Mouse (Mus musculus) c-Kit-negative CD71-positive TER-119-positive erythroid progenitor cells, embryonic 14.5 days (primary cell): Measurements from ENCODE around the gene Rab3il1.
"Not testable (repeated sequence)": the region's sequence is repeated elsewhere in the genome, so short reads cannot be mapped to it uniquely, and the experiment has no call there.

ENCODE experiments used
- DNase-seq: peaks from one replicate; pipeline ENCODE4 v3.0.0-alpha.2; 2013; ENCODE audit warnings: low read depth, low spot score

The Rab3il1 gene

GRCm38 (mm10) chr19:10001206-10001969, at the start of gene Rab3il1, which contains the start of gene Best1:
Rab3il1 (plus strand) TSS chr19:10001669.
Best1 (minus strand) TSS chr19:10001633.
- DNase-seq = no peak

DNA sequence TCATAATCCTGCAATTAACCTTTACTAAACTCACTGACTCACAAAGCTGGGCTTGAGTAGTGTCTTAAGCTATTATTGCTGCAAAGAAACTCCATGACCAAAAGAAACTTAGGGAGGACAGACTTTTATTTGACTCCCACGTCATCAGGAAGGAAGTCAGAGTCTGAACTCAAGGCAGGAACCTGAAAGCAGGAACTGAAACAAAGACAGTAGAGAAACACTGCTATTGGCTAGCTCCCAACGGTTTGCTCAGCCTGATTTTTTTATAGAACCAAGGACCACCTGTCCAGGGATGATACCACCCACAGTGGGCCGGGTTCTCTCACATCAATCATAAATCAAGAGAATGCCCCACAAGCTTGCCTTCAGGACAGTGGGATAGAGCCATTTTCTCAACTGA, 49.1 kb upstream of the Rab3il1 start:
- DNase-seq = no peak

- no peak for DNase-seq
Measured at GRCm38 (mm10) chr19:9952912-9953311, 48.6 kb upstream of the Rab3il1 start.

DNA sequence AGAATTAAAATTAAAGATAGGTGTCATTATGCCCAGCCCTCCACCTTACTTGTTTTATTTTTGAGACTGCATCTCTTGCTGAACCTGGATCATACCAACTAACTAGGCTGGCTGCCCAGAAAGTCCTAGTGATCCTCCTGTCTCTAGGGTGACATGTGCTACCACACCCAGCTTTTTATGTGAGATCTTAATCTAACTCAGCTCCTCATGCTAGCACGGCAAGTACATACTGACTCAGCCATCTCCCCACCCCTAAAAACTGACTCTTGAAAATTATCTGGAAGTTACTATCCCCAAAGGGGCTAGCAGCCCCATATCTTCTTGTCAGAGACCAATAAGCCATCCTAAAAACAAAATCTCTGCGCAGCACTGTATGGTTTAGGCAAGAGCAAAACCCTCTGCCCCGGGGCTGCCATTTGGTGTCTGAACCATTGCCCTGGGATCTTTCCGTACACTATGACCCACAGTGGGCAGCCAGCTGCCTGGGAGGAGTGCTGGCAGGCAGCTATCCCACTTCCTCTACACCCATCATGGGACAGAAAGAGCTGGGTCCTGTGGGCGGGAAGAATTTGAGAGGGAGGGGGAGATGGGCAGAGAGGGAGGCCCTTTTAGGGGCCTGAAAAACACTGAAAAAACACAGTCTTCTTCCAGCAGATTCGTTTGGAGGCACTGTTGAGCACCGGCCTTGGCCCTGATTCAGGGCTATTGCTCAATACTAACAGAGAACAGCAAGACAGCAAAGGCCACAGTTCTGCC, 47.2 kb upstream of the Rab3il1 start:
- no peak for DNase-seq

GRCm38 (mm10) chr19:9954811-9955202, 46.7 kb upstream of the Rab3il1 start:
- DNase-seq = no peak

GRCm38 (mm10) chr19:9955438-9955837, 46.0 kb upstream of the Rab3il1 start:
- DNase-seq = no peak

DNA sequence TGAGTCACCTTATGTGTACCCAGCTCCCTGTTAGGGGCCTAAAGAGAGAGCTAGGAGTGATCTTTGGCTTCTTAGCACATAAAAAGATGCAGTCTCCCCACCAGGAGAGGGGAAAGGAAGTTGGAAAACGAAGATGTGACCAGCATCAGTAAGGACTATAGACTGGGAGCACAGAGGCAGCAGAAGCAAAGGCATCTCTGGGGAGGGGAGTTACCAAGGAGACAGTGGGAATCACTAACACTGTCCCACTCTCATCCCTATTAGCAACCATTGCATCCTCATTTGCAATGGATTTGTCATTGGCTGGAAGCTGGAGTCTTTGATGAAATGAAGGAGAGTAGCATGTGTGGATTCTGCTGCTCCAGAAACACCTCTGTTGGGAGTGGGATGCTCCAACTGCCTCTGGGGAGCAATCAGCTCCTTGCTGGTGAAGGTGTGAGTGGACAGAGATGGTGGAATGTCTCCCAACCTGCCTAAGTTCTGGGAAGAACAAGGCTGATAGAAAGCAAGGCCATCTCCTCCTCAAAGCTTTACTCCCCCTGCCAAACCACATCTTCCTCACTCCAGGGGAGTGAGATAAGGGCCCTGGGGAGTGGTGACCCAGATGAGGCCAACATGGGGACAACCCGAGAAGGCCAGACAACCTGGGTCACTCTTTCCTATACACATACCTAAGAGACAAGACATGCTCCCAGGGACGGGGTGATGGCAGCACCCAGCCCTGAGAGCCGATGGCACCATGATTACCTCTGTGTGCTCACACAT, 44.7 kb upstream of the Rab3il1 start:
- DNase-seq = no peak

DNA sequence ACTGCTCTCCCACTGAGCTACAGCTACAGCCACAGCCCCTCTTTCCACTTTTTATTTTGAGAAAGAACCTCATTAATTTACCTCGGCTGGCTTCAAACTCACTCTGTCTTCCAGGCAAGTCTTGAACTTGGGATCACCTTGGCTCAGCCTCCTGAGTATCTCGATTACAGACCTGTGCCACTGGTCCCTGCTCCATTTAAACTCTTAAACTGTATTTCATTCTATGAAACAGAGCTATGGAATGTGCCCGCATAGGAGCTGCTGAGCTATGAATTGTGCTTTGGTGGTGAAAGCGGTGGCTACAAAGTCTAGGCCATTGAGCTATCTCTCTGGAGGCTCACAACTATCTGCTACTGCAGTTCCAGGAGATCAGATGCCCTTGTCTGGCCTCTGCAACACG, 43.5 kb upstream of the Rab3il1 start:
- DNase-seq = no peak

DNA sequence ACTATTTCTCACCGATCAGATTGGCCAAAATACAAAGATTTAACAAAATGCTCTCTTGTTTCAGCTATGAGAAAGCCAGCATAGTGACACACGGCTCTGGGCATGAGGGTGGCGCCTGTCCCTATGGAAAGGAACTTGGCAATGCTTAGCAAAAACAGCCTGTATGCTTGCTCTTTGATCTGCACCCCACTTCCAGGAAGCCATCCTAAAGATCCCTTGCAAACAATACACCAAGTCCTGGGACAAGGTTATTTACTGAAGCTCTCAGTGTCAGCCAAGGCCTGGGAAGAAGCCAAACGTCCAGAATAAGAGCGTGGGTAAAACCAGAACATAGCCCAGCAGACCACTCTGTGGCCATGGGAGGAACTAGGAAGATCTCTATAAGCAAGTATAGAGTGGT, 40.7 kb upstream of the Rab3il1 start:
- DNase-seq = no peak

GRCm38 (mm10) chr19:9964205-9964916, 37.1 kb upstream of the Rab3il1 start:
- DNase-seq = no peak

GRCm38 (mm10) chr19:9966096-9966867, 35.2 kb upstream of the Rab3il1 start:
- no peak for DNase-seq

GRCm38 (mm10) chr19:9968081-9968787, 33.2 kb upstream of the Rab3il1 start:
- DNase-seq = no peak

GRCm38 (mm10) chr19:9974853-9975252, 26.6 kb upstream of the Rab3il1 start:
- DNase-seq = not testable (repeated sequence)

DNA sequence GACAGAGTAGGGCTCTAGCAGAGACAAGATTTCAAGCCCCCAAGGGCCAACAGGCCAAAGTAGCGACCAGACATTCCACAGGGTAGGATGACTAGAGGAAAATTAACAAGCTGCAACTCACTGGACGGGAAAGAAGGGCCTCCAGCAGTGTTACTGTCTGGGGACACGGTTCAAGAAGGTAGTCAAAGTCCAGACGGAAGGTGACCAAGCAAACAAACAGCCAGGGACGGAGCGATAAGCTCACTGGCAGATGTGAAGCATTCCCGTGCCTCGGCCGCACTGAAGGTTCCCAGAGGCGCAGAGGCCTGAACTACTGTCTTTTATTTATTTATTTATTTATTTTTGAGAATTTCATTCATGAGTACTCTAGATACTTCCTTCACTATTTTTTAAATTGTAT, 24.4 kb upstream of the Rab3il1 start:
- DNase-seq = no peak

- peak; percentile 90 for DNase-seq
Measured at GRCm38 (mm10) chr19:9978431-9978951, 23.0 kb upstream of the Rab3il1 start.

DNA sequence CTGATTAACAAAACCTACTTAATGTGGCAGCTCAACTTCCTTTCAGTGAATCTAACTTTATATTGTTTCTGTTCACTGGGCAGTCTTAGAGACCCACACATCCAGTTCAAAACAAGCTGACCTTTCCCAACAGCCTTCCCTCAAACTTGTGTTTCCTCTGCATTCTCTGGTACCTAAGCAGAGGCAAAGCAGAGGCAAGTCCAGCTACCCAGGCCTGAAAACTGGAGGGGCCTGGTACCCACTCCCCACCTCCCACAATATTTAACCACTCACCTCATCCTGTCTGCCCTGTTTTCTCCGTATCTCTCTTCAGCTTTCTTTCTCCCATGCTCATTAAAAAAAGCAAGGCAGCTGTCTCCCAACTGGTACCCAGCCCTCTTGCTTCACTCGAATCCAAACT, 22.3 kb upstream of the Rab3il1 start:
- DNase-seq = no peak

DNA sequence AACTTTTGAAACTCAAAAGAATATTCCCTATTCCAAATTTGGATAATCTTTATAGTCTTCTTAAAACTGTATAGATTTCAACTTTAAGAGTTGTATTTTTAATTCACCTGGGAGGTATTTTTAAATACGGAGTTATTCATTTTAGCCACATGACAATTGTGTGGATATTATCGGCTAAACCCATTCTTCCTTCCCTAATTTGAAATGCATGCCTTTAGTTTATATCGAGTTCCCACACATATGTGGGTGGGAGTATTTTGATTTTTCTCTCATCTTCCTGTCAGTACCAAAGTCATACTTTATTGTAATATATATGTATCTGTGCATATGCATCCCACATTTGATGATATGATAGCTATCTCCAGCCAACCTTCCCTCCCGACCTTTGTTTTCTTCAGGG, 21.2 kb upstream of the Rab3il1 start, which contains the start of gene Fth1:
Gene Fth1, plus strand, starts transcription at position 341 of the 400 bp plus-strand sequence.
- no peak for DNase-seq

- no peak for DNase-seq
Measured at GRCm38 (mm10) chr19:9981621-9982020, 19.8 kb upstream of the Rab3il1 start.

DNA sequence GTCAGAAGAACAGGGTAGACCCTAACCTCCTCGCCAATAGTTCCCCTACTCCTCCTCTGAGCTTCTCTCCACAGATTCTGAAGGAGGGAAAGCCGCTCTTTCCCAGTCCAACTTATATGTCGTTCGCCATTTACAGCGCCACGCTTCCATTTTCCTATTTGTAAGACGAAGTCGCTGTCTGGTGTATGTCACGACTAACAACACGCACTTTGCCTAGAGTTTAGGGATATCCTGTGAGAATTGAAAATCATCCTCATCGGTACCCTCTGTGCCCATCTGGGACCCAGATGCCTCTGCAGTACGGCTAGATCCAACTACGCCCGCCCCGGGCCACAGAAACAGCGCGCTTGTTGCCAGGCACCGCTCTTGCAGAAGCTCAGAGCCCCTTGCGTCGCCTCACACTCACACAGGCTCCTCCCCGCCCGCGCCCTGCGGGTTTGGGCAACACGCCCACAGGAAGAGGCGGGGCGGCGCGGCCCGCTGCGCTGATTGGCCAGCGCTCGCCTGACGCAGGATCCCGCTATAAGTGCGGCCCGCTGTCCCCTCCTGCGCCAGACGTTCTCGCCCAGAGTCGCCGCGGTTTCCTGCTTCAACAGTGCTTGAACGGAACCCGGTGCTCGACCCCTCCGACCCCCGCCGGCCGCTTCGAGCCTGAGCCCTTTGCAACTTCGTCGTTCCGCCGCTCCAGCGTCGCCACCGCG, 19.2 kb upstream of the Rab3il1 start:
- DNase-seq = peak; percentile 95
